Mouse (Mus musculus): Measurements from ENCODE around the gene Rap1gds1. TPM values are rescaled to one million over a fixed set of nuclear protein-coding genes. Genes with fewer than 3 reads are reported as not detected.

The Rap1gds1 gene
- polyA plus RNA-seq, 1 experiment from 2014 or later = 69.7 TPM

GRCm38 (mm10) chr3:138897500-138897899 lies 177.5 kb downstream of the Rap1gds1 start:
- Histone ChIP-seq H3K4me2 (ENCODE audit: low read length) (no peak overlapping the region), H3K27me3 (ENCODE audit: control insufficient read depth, insufficient read depth, low read length) (no peaks in the 10 kb centered on the region), H3K4me3 (replicated peaks; ENCODE audit: low read depth, low read length) (no peak overlapping the region), H3K36me3 (ENCODE audit: control insufficient read depth, insufficient read depth, low read length) (peaks cover 49% of the 10 kb centered on the region), H3K4me1 (ENCODE audit: control insufficient read depth, insufficient read depth, low read length) (0 out of 2 replicates have a peak, but pooled peaks cover 7% of the 10 kb centered on the region), H3K27ac (replicated peaks; ENCODE audit: low read depth, low read length) (no peak overlapping the region), H3K9ac (replicated peaks; ENCODE audit: low read length) (no peak overlapping the region), H3K9me3 (ENCODE audit: control insufficient read depth, low read length) (no peaks in the 10 kb centered on the region)
- WGBS = 88% methylated on average over 11 of the region's 11 CpGs
- DNase-seq = no peak
- ATAC-seq (ENCODE audit: low FRiP score, low TSS enrichment) = no peak

GRCm38 (mm10) chr3:138893520-138893919 lies 181.5 kb downstream of the Rap1gds1 start:
- 46% methylated on average over 5 of the region's 5 CpGs for WGBS
- no peak for DNase-seq
- Histone ChIP-seq H3K4me2 (ENCODE audit: low read length) (no peak overlapping the region), H3K4me3 (replicated peaks; ENCODE audit: low read depth, low read length) (no peak overlapping the region), H3K4me1 (ENCODE audit: control insufficient read depth, insufficient read depth, low read length) (0 out of 2 replicates have a peak, but pooled peaks cover 7% of the 10 kb centered on the region), H3K27me3 (ENCODE audit: control insufficient read depth, insufficient read depth, low read length) (no peaks in the 10 kb centered on the region), H3K9me3 (ENCODE audit: control insufficient read depth, low read length) (no peaks in the 10 kb centered on the region), H3K27ac (replicated peaks; ENCODE audit: low read depth, low read length) (peak overlapping the region; percentile 38; the same call in 1 of the 2 replicates), H3K36me3 (ENCODE audit: control insufficient read depth, insufficient read depth, low read length) (peaks cover 28% of the 10 kb centered on the region), H3K9ac (replicated peaks; ENCODE audit: low read length) (no peak overlapping the region)
- ATAC-seq (ENCODE audit: low FRiP score, low TSS enrichment) = no peak

- ATAC-seq (ENCODE audit: low FRiP score, low TSS enrichment) (no peak), DNase-seq (peak; percentile 68)
- H3K4me1 ChIP-seq (ENCODE audit: control insufficient read depth, insufficient read depth, low read length) = 0 out of 2 replicates have a peak, but pooled peaks cover 7% of the 10 kb centered on the region
- H3K36me3 ChIP-seq (ENCODE audit: control insufficient read depth, insufficient read depth, low read length) = peaks cover 3% of the 10 kb centered on the region; the same call in 1 of the 2 replicates
- H3K4me3 ChIP-seq (replicated peaks; ENCODE audit: low read depth, low read length) = no peak overlapping the region
- H3K9ac ChIP-seq (replicated peaks; ENCODE audit: low read length) = no peak overlapping the region
- H3K27me3 ChIP-seq (ENCODE audit: control insufficient read depth, insufficient read depth, low read length) = no peaks in the 10 kb centered on the region
- no peaks in the 10 kb centered on the region for H3K9me3 ChIP-seq (ENCODE audit: control insufficient read depth, low read length)
- WGBS = 68% methylated on average over 10 of the region's 10 CpGs
- no peak overlapping the region for H3K27ac ChIP-seq (replicated peaks; ENCODE audit: low read depth, low read length)
- H3K4me2 ChIP-seq (ENCODE audit: low read length) = no peak overlapping the region
Observed at GRCm38 (mm10) chr3:138889769-138890295, 185.2 kb downstream of the Rap1gds1 start.

- WGBS = 77% methylated on average over 4 of the region's 4 CpGs
- Histone ChIP-seq H3K27me3 (ENCODE audit: control insufficient read depth, insufficient read depth, low read length) (no peaks in the 10 kb centered on the region), H3K4me2 (ENCODE audit: low read length) (no peak overlapping the region), H3K4me1 (ENCODE audit: control insufficient read depth, insufficient read depth, low read length) (0 out of 2 replicates have a peak, but pooled peaks cover 7% of the 10 kb centered on the region), H3K9ac (replicated peaks; ENCODE audit: low read length) (no peak overlapping the region), H3K36me3 (ENCODE audit: control insufficient read depth, insufficient read depth, low read length) (peaks cover 3% of the 10 kb centered on the region; the same call in 1 of the 2 replicates), H3K4me3 (replicated peaks; ENCODE audit: low read depth, low read length) (no peak overlapping the region), H3K9me3 (ENCODE audit: control insufficient read depth, low read length) (no peaks in the 10 kb centered on the region), H3K27ac (replicated peaks; ENCODE audit: low read depth, low read length) (no peak overlapping the region)
- ATAC-seq (ENCODE audit: low FRiP score, low TSS enrichment) (no peak), DNase-seq (no peak)
Observed at GRCm38 (mm10) chr3:138889214-138889613, 185.8 kb downstream of the Rap1gds1 start.

- DNase-seq = no peak
- 82% methylated on average over 5 of the region's 5 CpGs for WGBS
- no peak for ATAC-seq (ENCODE audit: low FRiP score, low TSS enrichment)
- Histone ChIP-seq H3K27ac (replicated peaks; ENCODE audit: low read depth, low read length) (no peak overlapping the region), H3K4me3 (replicated peaks; ENCODE audit: low read depth, low read length) (no peak overlapping the region), H3K4me2 (ENCODE audit: low read length) (no peak overlapping the region), H3K9me3 (ENCODE audit: control insufficient read depth, low read length) (no peaks in the 10 kb centered on the region), H3K27me3 (ENCODE audit: control insufficient read depth, insufficient read depth, low read length) (no peaks in the 10 kb centered on the region), H3K9ac (replicated peaks; ENCODE audit: low read length) (no peak overlapping the region), H3K36me3 (ENCODE audit: control insufficient read depth, insufficient read depth, low read length) (no peaks in the 10 kb centered on the region; the same call in 1 of the 2 replicates), H3K4me1 (ENCODE audit: control insufficient read depth, insufficient read depth, low read length) (0 out of 2 replicates have a peak, but pooled peaks cover 12% of the 10 kb centered on the region)
Observed at GRCm38 (mm10) chr3:138886121-138886520, 188.9 kb downstream of the Rap1gds1 start.

- H3K4me2 ChIP-seq (ENCODE audit: low read length) = no peak overlapping the region
- peak; percentile 70; the same call in 1 of the 2 replicates for ATAC-seq (ENCODE audit: low FRiP score, low TSS enrichment)
- no peaks in the 10 kb centered on the region for H3K9me3 ChIP-seq (ENCODE audit: control insufficient read depth, low read length)
- no peaks in the 10 kb centered on the region for H3K27me3 ChIP-seq (ENCODE audit: control insufficient read depth, insufficient read depth, low read length)
- H3K4me1 ChIP-seq (ENCODE audit: control insufficient read depth, insufficient read depth, low read length) = 0 out of 2 replicates have a peak, but pooled peaks cover 12% of the 10 kb centered on the region
- 0 out of 2 replicates have a peak overlapping the region, but pooled peaks have one; percentile 46 for H3K27ac ChIP-seq (replicated peaks; ENCODE audit: low read depth, low read length)
- no peak overlapping the region for H3K4me3 ChIP-seq (replicated peaks; ENCODE audit: low read depth, low read length)
- H3K36me3 ChIP-seq (ENCODE audit: control insufficient read depth, insufficient read depth, low read length) = 0 out of 2 replicates have a peak, but pooled peaks cover 2% of the 10 kb centered on the region
- 59% methylated on average over 6 of the region's 6 CpGs for WGBS
- peak; percentile 81 for DNase-seq
- H3K9ac ChIP-seq (replicated peaks; ENCODE audit: low read length) = no peak overlapping the region
Observed at GRCm38 (mm10) chr3:138881725-138882347, 193.2 kb downstream of the Rap1gds1 start.

GRCm38 (mm10) chr3:138880999-138881724 lies 193.8 kb downstream of the Rap1gds1 start:
- H3K27ac ChIP-seq (replicated peaks; ENCODE audit: low read depth, low read length) = peak overlapping the region; percentile 46; the same call in 1 of the 2 replicates
- 88% methylated on average over 11 of the region's 11 CpGs for WGBS
- H3K4me1 ChIP-seq (ENCODE audit: control insufficient read depth, insufficient read depth, low read length) = 0 out of 2 replicates have a peak, but pooled peaks cover 12% of the 10 kb centered on the region
- ATAC-seq (ENCODE audit: low FRiP score, low TSS enrichment) (peak; percentile 49; the same call in 1 of the 2 replicates), DNase-seq (no peak)
- H3K36me3 ChIP-seq (ENCODE audit: control insufficient read depth, insufficient read depth, low read length) = 0 out of 2 replicates have a peak, but pooled peaks cover 2% of the 10 kb centered on the region
- no peak overlapping the region for H3K4me2 ChIP-seq (ENCODE audit: low read length)
- no peak overlapping the region for H3K9ac ChIP-seq (replicated peaks; ENCODE audit: low read length)
- H3K27me3 ChIP-seq (ENCODE audit: control insufficient read depth, insufficient read depth, low read length) = no peaks in the 10 kb centered on the region
- H3K9me3 ChIP-seq (ENCODE audit: control insufficient read depth, low read length) = no peaks in the 10 kb centered on the region
- no peak overlapping the region for H3K4me3 ChIP-seq (replicated peaks; ENCODE audit: low read depth, low read length)

GRCm38 (mm10) chr3:138877741-138878140 lies 197.3 kb downstream of the Rap1gds1 start:
- Histone ChIP-seq H3K4me3 (replicated peaks; ENCODE audit: low read depth, low read length) (no peak overlapping the region), H3K27me3 (ENCODE audit: control insufficient read depth, insufficient read depth, low read length) (no peaks in the 10 kb centered on the region), H3K9ac (replicated peaks; ENCODE audit: low read length) (no peak overlapping the region), H3K4me2 (ENCODE audit: low read length) (no peak overlapping the region), H3K36me3 (ENCODE audit: control insufficient read depth, insufficient read depth, low read length) (0 out of 2 replicates have a peak, but pooled peaks cover 2% of the 10 kb centered on the region), H3K4me1 (ENCODE audit: control insufficient read depth, insufficient read depth, low read length) (0 out of 2 replicates have a peak, but pooled peaks cover 12% of the 10 kb centered on the region), H3K27ac (replicated peaks; ENCODE audit: low read depth, low read length) (no peak overlapping the region), H3K9me3 (ENCODE audit: control insufficient read depth, low read length) (no peaks in the 10 kb centered on the region)
- ATAC-seq (ENCODE audit: low FRiP score, low TSS enrichment) (no peak), DNase-seq (no peak)
- 91% methylated on average over 4 of the region's 4 CpGs for WGBS

Measured in midbrain, embryonic 14.5 days (tissue).